Mouse (Mus musculus): ENCODE measurements around the gene Zfp683. TPM values are rescaled to one million over a fixed set of nuclear protein-coding genes. Genes with fewer than 3 reads are reported as not detected.
A peak's percentile ranks its signal among the peaks of the same experiment; 100 is the strongest.

The Zfp683 gene
- not detected in 2 replicates for polyA plus RNA-seq (2015; fragmentation: Nextera tagmentation; extraction: Ambion mirVana)

GRCm38 (mm10) chr4:134053538-134053937, at the start of gene Zfp683:
Gene Zfp683 (plus strand): TSS chr4:134053838.
- Histone ChIP-seq H3K4me3 (replicated peaks) (no peak within 1 kb of the TSS), H3K9ac (replicated peaks) (no peak within 1 kb of the TSS), H3K4me1 (peaks cover 7% of the 10 kb centered on the region; the same call in 1 of the 2 replicates), H3K27ac (replicated peaks) (no peak within 1 kb of the TSS), H3K27me3 (replicated peaks) (no peaks in the 10 kb centered on the region), H3K36me3 (no peaks in the 10 kb centered on the region), H3K4me2 (no peak within 1 kb of the TSS), H3K9me3 (replicated peaks) (no peaks in the 10 kb centered on the region)
- no peak for ATAC-seq (ENCODE audit: low FRiP score)
- WGBS = 94% methylated on average over 3 of the region's 3 CpGs

GRCm38 (mm10) chr4:134005581-134006358, 47.9 kb upstream of the Zfp683 start:
- WGBS = 88% methylated on average over 12 of the region's 12 CpGs
- H3K4me3 ChIP-seq (replicated peaks) = no peak overlapping the region

DNA sequence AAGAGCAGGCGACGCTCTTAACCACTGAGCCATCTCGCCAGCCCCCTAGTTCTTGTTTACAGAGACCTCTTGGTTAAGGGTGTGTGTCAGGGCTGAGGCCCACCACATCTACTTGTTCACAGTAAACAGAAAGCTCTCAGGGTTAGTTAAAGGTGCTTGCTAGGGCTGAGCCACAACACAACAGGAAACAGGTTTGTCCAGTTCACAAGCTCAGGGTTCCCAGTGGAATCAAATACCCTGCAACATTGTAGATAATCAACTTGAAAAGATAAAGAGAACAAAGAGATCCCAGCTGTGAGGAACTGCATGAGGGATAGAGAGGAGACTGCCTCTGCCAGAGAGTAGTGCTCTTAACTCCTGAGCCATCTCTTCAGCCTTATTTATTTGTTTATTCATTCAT, 46.8 kb upstream of the Zfp683 start:
- WGBS = 97% methylated on average over 3 of the region's 3 CpGs
- no peak for ATAC-seq (ENCODE audit: low FRiP score)

More at GRCm38 (mm10) chr4:134005581-134006358, 47.9 kb upstream of the Zfp683 start:
- Histone ChIP-seq H3K9ac (replicated peaks) (no peak overlapping the region), H3K27ac (replicated peaks) (no peak overlapping the region), H3K9me3 (replicated peaks) (no peaks in the 10 kb centered on the region), H3K4me1 (0 out of 2 replicates have a peak, but pooled peaks cover 5% of the 10 kb centered on the region), H3K36me3 (no peaks in the 10 kb centered on the region), H3K27me3 (replicated peaks) (no peaks in the 10 kb centered on the region), H3K4me2 (no peak overlapping the region)
- ATAC-seq (ENCODE audit: low FRiP score) = no peak

GRCm38 (mm10) chr4:134009709-134010108, 43.9 kb upstream of the Zfp683 start:
- Histone ChIP-seq H3K9ac (replicated peaks) (no peak overlapping the region), H3K4me2 (no peak overlapping the region), H3K9me3 (replicated peaks) (no peaks in the 10 kb centered on the region), H3K27me3 (replicated peaks) (no peaks in the 10 kb centered on the region), H3K36me3 (no peaks in the 10 kb centered on the region), H3K4me3 (replicated peaks) (no peak overlapping the region), H3K4me1 (no peaks in the 10 kb centered on the region), H3K27ac (replicated peaks) (no peak overlapping the region)
- no peak for ATAC-seq (ENCODE audit: low FRiP score)
- WGBS = 78% methylated on average over 6 of the region's 6 CpGs

More for the DNA sequence above, 46.8 kb upstream of the Zfp683 start:
- H3K27me3 ChIP-seq (replicated peaks) = no peaks in the 10 kb centered on the region
- no peak overlapping the region for H3K4me3 ChIP-seq (replicated peaks)
- no peaks in the 10 kb centered on the region for H3K9me3 ChIP-seq (replicated peaks)
- H3K36me3 ChIP-seq = no peaks in the 10 kb centered on the region
- no peaks in the 10 kb centered on the region for H3K4me1 ChIP-seq
- no peak overlapping the region for H3K9ac ChIP-seq (replicated peaks)
- no peak overlapping the region for H3K27ac ChIP-seq (replicated peaks)
- H3K4me2 ChIP-seq = no peak overlapping the region

- 6% methylated on average over 16 of the region's 16 CpGs for WGBS
Measured at GRCm38 (mm10) chr4:134011450-134012414, 41.9 kb upstream of the Zfp683 start.

DNA sequence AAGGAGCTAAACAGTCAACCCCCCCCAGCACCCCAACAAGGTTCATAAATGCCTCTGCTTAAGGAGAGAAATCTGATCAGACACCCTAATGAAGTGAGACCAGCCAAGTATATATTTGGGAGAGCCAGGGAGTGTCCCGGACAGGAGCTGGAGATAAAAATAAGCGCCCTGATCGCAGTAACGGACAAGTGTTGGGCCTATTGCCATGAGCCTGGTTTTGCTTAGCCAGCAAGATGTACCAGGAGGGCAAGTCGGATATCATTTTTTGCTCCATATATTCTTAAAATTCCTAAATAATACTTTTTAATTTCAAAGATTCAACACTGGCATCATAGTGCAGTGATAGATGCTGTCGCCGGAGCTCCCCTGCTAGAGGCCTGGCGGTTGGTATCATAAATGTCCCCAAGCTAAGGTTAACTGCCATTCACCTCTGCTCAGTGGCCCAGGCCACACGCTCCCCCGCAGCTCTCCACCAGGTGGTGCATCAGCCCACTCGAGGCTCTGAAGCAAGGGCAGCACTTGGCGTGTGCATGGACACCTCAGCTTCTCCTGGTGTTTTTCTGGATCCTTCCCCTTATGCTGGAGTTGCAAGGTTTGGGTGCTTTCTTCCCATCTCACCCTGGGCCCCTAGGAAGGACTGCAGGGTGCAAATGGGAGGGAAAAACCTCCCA, 40.6 kb upstream of the Zfp683 start:
- H3K4me2 ChIP-seq = no peak overlapping the region
- no peak overlapping the region for H3K9ac ChIP-seq (replicated peaks)
- no peaks in the 10 kb centered on the region for H3K36me3 ChIP-seq
- WGBS = 36% methylated on average over 12 of the region's 12 CpGs
- H3K9me3 ChIP-seq (replicated peaks) = no peaks in the 10 kb centered on the region
- H3K27ac ChIP-seq (replicated peaks) = no peak overlapping the region
- H3K4me3 ChIP-seq (replicated peaks) = no peak overlapping the region
- ATAC-seq (ENCODE audit: low FRiP score) = no peak
- H3K27me3 ChIP-seq (replicated peaks) = peaks cover 10% of the 10 kb centered on the region
- H3K4me1 ChIP-seq = peaks cover 19% of the 10 kb centered on the region

More at GRCm38 (mm10) chr4:134011450-134012414, 41.9 kb upstream of the Zfp683 start:
- no peaks in the 10 kb centered on the region for H3K27me3 ChIP-seq (replicated peaks)
- no peak overlapping the region for H3K4me3 ChIP-seq (replicated peaks)
- no peak for ATAC-seq (ENCODE audit: low FRiP score)
- H3K27ac ChIP-seq (replicated peaks) = no peak overlapping the region
- no peak overlapping the region for H3K4me2 ChIP-seq
- H3K9ac ChIP-seq (replicated peaks) = no peak overlapping the region
- peaks cover 6% of the 10 kb centered on the region for H3K4me1 ChIP-seq
- no peaks in the 10 kb centered on the region for H3K9me3 ChIP-seq (replicated peaks)
- H3K36me3 ChIP-seq = no peaks in the 10 kb centered on the region

DNA sequence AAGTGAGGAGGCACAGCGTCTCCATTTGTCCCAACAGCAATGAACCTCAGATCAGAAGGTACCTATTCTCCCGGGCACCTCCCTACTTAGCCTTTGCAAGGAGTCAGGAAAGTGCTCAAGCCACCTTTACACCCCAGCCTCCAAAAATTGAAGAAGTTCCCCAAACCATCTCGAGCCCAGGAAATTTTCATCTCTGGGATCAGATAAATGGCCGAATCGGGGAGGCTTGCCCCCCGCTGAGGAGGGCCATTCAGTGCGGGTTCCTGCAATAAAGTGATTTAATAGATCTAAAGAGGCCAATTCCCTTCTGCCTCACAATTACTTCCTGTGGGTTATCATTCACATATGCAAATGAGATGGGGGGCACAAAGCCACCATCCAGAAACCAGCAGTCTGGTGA, 37.4 kb upstream of the Zfp683 start:
- H3K9ac ChIP-seq (replicated peaks) = no peak overlapping the region
- H3K27ac ChIP-seq (replicated peaks) = no peak overlapping the region
- no peaks in the 10 kb centered on the region for H3K36me3 ChIP-seq
- WGBS = 2% methylated on average over 7 of the region's 7 CpGs
- no peak overlapping the region for H3K4me2 ChIP-seq
- no peak overlapping the region for H3K4me3 ChIP-seq (replicated peaks)
- H3K27me3 ChIP-seq (replicated peaks) = peaks cover 26% of the 10 kb centered on the region
- H3K4me1 ChIP-seq = peaks cover 42% of the 10 kb centered on the region
- H3K9me3 ChIP-seq (replicated peaks) = no peaks in the 10 kb centered on the region
- no peak for ATAC-seq (ENCODE audit: low FRiP score)

- Histone ChIP-seq H3K27ac (replicated peaks) (no peak overlapping the region), H3K27me3 (replicated peaks) (peaks cover 26% of the 10 kb centered on the region), H3K4me3 (replicated peaks) (no peak overlapping the region), H3K36me3 (no peaks in the 10 kb centered on the region), H3K9ac (replicated peaks) (no peak overlapping the region), H3K4me2 (peak overlapping the region; percentile 64; the same call in 1 of the 2 replicates), H3K4me1 (peaks cover 42% of the 10 kb centered on the region), H3K9me3 (replicated peaks) (no peaks in the 10 kb centered on the region)
- WGBS = 4% methylated on average over 8 of the region's 8 CpGs
- ATAC-seq (ENCODE audit: low FRiP score) = no peak
Measured at GRCm38 (mm10) chr4:134016767-134017166, 36.9 kb upstream of the Zfp683 start.

- no peaks in the 10 kb centered on the region for H3K9me3 ChIP-seq (replicated peaks)
- no peak for ATAC-seq (ENCODE audit: low FRiP score)
- peak overlapping the region; percentile 64 for H3K4me2 ChIP-seq
- WGBS = 3% methylated on average over 21 of the region's 21 CpGs
- peaks cover 42% of the 10 kb centered on the region for H3K4me1 ChIP-seq
- H3K4me3 ChIP-seq (replicated peaks) = peak overlapping the region; percentile 38
- 0 out of 2 replicates have a peak overlapping the region, but pooled peaks have one; percentile 31 for H3K9ac ChIP-seq (replicated peaks)
- no peaks in the 10 kb centered on the region for H3K36me3 ChIP-seq
- peaks cover 26% of the 10 kb centered on the region for H3K27me3 ChIP-seq (replicated peaks)
- H3K27ac ChIP-seq (replicated peaks) = no peak overlapping the region
Measured at GRCm38 (mm10) chr4:134017201-134017865, 36.3 kb upstream of the Zfp683 start.

DNA sequence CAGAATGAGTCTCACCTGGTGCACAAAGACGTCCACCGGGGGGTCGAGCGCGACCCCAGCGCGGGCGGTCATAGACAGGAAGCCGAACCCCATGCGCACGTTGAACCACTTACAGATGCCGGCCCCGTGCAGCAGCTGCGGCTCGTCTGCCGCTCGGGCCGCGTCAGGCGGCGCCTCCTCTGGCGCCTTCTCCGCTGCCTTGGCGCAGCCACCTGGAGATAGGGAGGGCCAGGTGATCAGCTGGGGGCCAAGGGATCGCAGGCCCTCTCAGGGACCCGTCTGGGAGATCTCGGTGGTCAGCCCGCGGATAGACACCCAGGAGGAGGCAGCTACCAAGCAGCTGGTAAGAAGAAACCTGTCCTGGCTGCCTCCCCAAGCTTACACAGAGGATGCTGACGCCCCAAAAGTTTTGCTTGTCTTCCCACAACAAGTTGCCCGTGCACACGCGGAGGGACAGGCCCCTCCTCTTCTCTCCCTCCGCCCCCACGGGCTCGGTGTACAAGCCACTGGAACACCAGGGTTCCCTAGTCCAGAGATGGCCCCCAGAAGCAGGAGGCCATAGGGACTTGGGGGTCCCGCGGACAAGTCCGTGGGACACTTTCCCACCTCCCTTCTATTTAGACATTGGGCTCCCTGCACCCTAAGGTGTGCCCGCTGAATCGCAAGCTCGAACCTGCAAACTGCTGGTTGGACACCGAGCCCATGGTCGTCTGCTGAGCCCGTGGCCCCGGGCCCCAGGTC, 35.4 kb upstream of the Zfp683 start:
- ATAC-seq (ENCODE audit: low FRiP score) = no peak
- WGBS = under 1% methylated on average over 46 of the region's 46 CpGs
- no peaks in the 10 kb centered on the region for H3K36me3 ChIP-seq
- peak overlapping the region; percentile 31; the same call in 1 of the 2 replicates for H3K9ac ChIP-seq (replicated peaks)
- H3K27ac ChIP-seq (replicated peaks) = no peak overlapping the region
- H3K4me3 ChIP-seq (replicated peaks) = peak overlapping the region; percentile 38
- peaks cover 42% of the 10 kb centered on the region for H3K4me1 ChIP-seq
- peaks cover 26% of the 10 kb centered on the region for H3K27me3 ChIP-seq (replicated peaks)
- H3K9me3 ChIP-seq (replicated peaks) = no peaks in the 10 kb centered on the region
- peak overlapping the region; percentile 64 for H3K4me2 ChIP-seq
